Comparison of ENCODE assay signal across 12 mouse cellular contexts in the genomic region with DNA sequence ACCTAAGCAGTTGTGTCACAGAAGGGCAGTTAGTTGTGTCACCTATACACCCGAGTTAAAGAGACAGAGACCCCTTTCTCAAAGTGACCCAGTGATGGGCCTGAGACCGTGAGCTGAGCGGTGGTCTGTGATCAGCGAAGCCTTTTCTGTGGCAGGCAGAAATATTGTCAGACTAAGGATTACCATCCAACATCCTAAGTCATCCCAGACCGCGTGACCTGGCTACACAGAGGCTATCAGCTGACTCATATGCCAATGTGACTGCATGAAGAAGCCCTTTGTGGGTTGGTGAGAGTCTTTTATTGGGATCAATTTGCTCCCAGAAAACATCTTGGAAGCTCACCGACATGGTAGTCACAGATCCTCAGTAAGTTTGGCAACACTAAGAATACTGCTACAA.
"Had no signal": no experiment of that assay in that cellular context is flagged by ENCODE, and none has a peak within 500 bp of the region (broad histone marks: within the 10 kb centered on the region; RNA-seq: fewer than 3 reads in every experiment).

No protein-coding gene starts in this region.

- DNase-seq: retina, postnatal 1 day; right cerebral cortex, adult 18-20 months; right cerebral cortex, postnatal 14 days; right cerebral cortex, postnatal 25 days; right cerebral cortex, postnatal 4 days; spleen, adult 18-20 months; thymus, adult 18-20 months; thymus, adult 2 months; thymus, postnatal 14 days; thymus, postnatal 25 days; thymus, postnatal 36 days; thymus, postnatal 4 days had no signal
